ENCODE assay signal across 10 mouse cellular contexts in genomic region chr3:101070796-101071235, GRCm38 (mm10). TPM values are rescaled to one million over a fixed set of nuclear protein-coding genes. Genes with fewer than 3 reads are reported as not detected.
DNase-seq lines count a peak whose midpoint lies in the region; ATAC-seq and TF ChIP-seq lines count a peak whose summit lies in the region.
"Had no signal": no experiment of that assay in that cellular context is flagged by ENCODE, and none has a peak within 500 bp of the region (broad histone marks: within the 10 kb centered on the region; RNA-seq: fewer than 3 reads in every experiment).

No protein-coding gene starts in this region.

- peak; percentile 58 for DNase-seq in gastrocnemius, adult 2 months
- DNase-seq in gastrocnemius, postnatal 36 days, result no peak
- DNase-seq in heart, adult 9 months (ENCODE audit: low spot score in 2 of 2), result peak; percentile 70 to 75
- DNase-seq in limb, embryonic 10.5 days (ENCODE audit: low spot score), result no peak
- DNase-seq in thymus, postnatal 0 days (ENCODE audit: low spot score), result no peak
- no peak for DNase-seq in retina, postnatal 1 day

- peaks cover 54% of the 10 kb centered on the region for H3K4me1 ChIP-seq in limb, embryonic 10.5 days
- H3K4me1 ChIP-seq in stomach, embryonic 14.5 days (ENCODE audit: control insufficient read depth, insufficient read depth, low read length), result peaks cover 23% of the 10 kb centered on the region; the same call in 1 of the 2 replicates

- WGBS in limb, embryonic 10.5 days, result 49% methylated on average over 6 of the region's 6 CpGs
- 57% methylated on average over 6 of the region's 6 CpGs for WGBS in stomach, embryonic 14.5 days

- ATAC-seq in stomach, embryonic 14.5 days (ENCODE audit: insufficient number of reproducible peaks, insufficient read depth, low FRiP score, low read depth), result peak; percentile 14; the same call in 1 of the 2 replicates
- ATAC-seq in activated CD4-positive, CD25-positive, alpha-beta regulatory T cell, adult 4 months, result no peak

- H3K27me3 ChIP-seq in limb, embryonic 10.5 days (ENCODE audit: low read depth, poor library complexity, severe bottlenecking), result no peaks in the 10 kb centered on the region
- H3K27me3 ChIP-seq in stomach, embryonic 14.5 days (ENCODE audit: control insufficient read depth, insufficient read depth, low read length), result no peaks in the 10 kb centered on the region

- no peak overlapping the region for H3K9ac ChIP-seq in stomach, embryonic 14.5 days (replicated peaks; ENCODE audit: low read depth, low read length)

- no peaks in the 10 kb centered on the region for H3K9me3 ChIP-seq in limb, embryonic 10.5 days (replicated peaks)
- H3K9me3 ChIP-seq in stomach, embryonic 14.5 days (ENCODE audit: control insufficient read depth, low read depth, low read length), result no peaks in the 10 kb centered on the region

- TF ChIP-seq CTCF in gastrocnemius, adult 2 months (IDR thresholded peaks at IDR 0.05), result no peak

- no peak overlapping the region for H3K4me3 ChIP-seq in gastrocnemius, adult 2 months
- no peak overlapping the region for H3K4me3 ChIP-seq in limb, embryonic 10.5 days
- H3K4me3 ChIP-seq in stomach, embryonic 14.5 days (ENCODE audit: low read depth, low read length), result no peak overlapping the region

- peak overlapping the region; percentile 70 for H3K27ac ChIP-seq in gastrocnemius, adult 2 months
- peak overlapping the region; percentile 19; the same call in 1 of the 2 replicates for H3K27ac ChIP-seq in limb, embryonic 10.5 days
- H3K27ac ChIP-seq in stomach, embryonic 14.5 days (ENCODE audit: low read length), result peak overlapping the region; percentile 75

- intact Hi-C loops in gastrocnemius, adult 2 months (cut with DNase I), result no loop called here
- intact Hi-C loops in gastrocnemius, postnatal 36 days (cut with DNase I), result no loop called here

- H3K4me2 ChIP-seq in stomach, embryonic 14.5 days (replicated peaks; ENCODE audit: low read depth, low read length), result no peak overlapping the region

- peaks cover 57% of the 10 kb centered on the region for H3K36me3 ChIP-seq in limb, embryonic 10.5 days
- peaks cover 5% of the 10 kb centered on the region for H3K36me3 ChIP-seq in stomach, embryonic 14.5 days (ENCODE audit: control insufficient read depth, insufficient read depth, low read length)

RNA-seq across cellular contexts. Expression of gene Ptgfrn, which starts 39.3 kb away (rescaled TPM):
- 10 to 100 TPM in 1 of 2 experiments, 1 to 10 TPM in 1; 6.9 to 13.8 TPM for total RNA-seq in gastrocnemius, adult 2 months (2021)
- 10 to 100 TPM; 11.7 to 14.0 TPM for total RNA-seq in gastrocnemius, postnatal 36 days (2021)
- 3.4 and 4.0 TPM in 2 replicates for polyA plus RNA-seq in limb, embryonic 10.5 days (2016; fragmentation: Nextera tagmentation; extraction: Ambion mirVana)
- 9.1 and 10.5 TPM in 2 replicates for polyA plus RNA-seq in stomach, embryonic 14.5 days (2014; fragmentation: Nextera tagmentation; extraction: Ambion mirVana)
- 1.1 and 1.7 TPM in 2 replicates for polyA plus RNA-seq in thymus, postnatal 0 days (2015; fragmentation: Nextera tagmentation; extraction: Ambion mirVana)
- 1 to 10 TPM; 1.1 to 1.5 TPM for polyA plus RNA-seq in activated CD4-positive, CD25-positive, alpha-beta regulatory T cell, adult 4 months (2017; shearing (Covaris generic))

RNA-seq across cellular contexts. Expression of gene Cd101, which starts 41.5 kb away (rescaled TPM):
- under 1 TPM; 0.06 to 0.13 TPM for total RNA-seq in gastrocnemius, adult 2 months (2021)
- under 1 TPM in 1 of 2 experiments, not detected in 1; 0.15 TPM for total RNA-seq in gastrocnemius, postnatal 36 days (2021)
- polyA plus RNA-seq in limb, embryonic 10.5 days (2016; fragmentation: Nextera tagmentation; extraction: Ambion mirVana), result 0.04 TPM in 1 of 2 replicates, not detected in the other
- 0.20 TPM in 1 of 2 replicates, not detected in the other for polyA plus RNA-seq in stomach, embryonic 14.5 days (2014; fragmentation: Nextera tagmentation; extraction: Ambion mirVana)
- 0.58 and 0.68 TPM in 2 replicates for polyA plus RNA-seq in thymus, postnatal 0 days (2015; fragmentation: Nextera tagmentation; extraction: Ambion mirVana)
- 10 to 100 TPM; 11.3 to 21.4 TPM for polyA plus RNA-seq in activated CD4-positive, CD25-positive, alpha-beta regulatory T cell, adult 4 months (2017; shearing (Covaris generic))
- polyA plus RNA-seq: kidney, embryonic 14.5 days; testis, adult 2 months had no signal

Comparison
In these comparisons a context has a peak if more than half of its experiments do, and no peak if none do; other contexts are left out.
1. DNase-seq: peak in gastrocnemius, adult 2 months (single experiment) and heart, adult 9 months (2 of 2); none in gastrocnemius, postnatal 36 days (0 of 2), limb, embryonic 10.5 days (single experiment), thymus, postnatal 0 days (single experiment) and retina, postnatal 1 day (single experiment).
2. H3K27ac ChIP-seq: peak in every context shown above with its lines; median percentile 75 in stomach, embryonic 14.5 days; 70 in gastrocnemius, adult 2 months; 19 in limb, embryonic 10.5 days.